Mouse (Mus musculus): ENCODE measurements around the gene Syt15.

The Syt15 gene

GRCm38 (mm10) chr14:34219295-34219694, at the start of gene Syt15:
Gene Syt15 (plus strand): TSS chr14:34219595.
- no peak for DNase-seq (ENCODE audit: low spot score)

- DNase-seq (ENCODE audit: low spot score) = no peak
Observed at GRCm38 (mm10) chr14:34171107-34171506, 48.3 kb upstream of the Syt15 start.

- DNase-seq (ENCODE audit: low spot score) = no peak
Observed at GRCm38 (mm10) chr14:34179351-34179750, 40.0 kb upstream of the Syt15 start.

- no peak for DNase-seq (ENCODE audit: low spot score)
Observed at GRCm38 (mm10) chr14:34183101-34183500, 36.3 kb upstream of the Syt15 start.

- peak; percentile 20 for DNase-seq (ENCODE audit: low spot score)
Observed at GRCm38 (mm10) chr14:34188629-34189028, 30.8 kb upstream of the Syt15 start.

- peak; percentile 29 for DNase-seq (ENCODE audit: low spot score)
Observed at GRCm38 (mm10) chr14:34190361-34190760, 29.0 kb upstream of the Syt15 start.

GRCm38 (mm10) chr14:34193879-34194278, 25.5 kb upstream of the Syt15 start:
- no peak for DNase-seq (ENCODE audit: low spot score)

GRCm38 (mm10) chr14:34195466-34195865, 23.9 kb upstream of the Syt15 start:
- no peak for DNase-seq (ENCODE audit: low spot score)

- no peak for DNase-seq (ENCODE audit: low spot score)
Observed at GRCm38 (mm10) chr14:34196706-34197105, 22.7 kb upstream of the Syt15 start.

- no peak for DNase-seq (ENCODE audit: low spot score)
Observed at GRCm38 (mm10) chr14:34200738-34201230, 18.6 kb upstream of the Syt15 start.

GRCm38 (mm10) chr14:34201231-34202035, 18.0 kb upstream of the Syt15 start, which contains the start of gene Gprin2:
Gene Gprin2 (minus strand): TSS chr14:34201653.
- peak; percentile 20 for DNase-seq (ENCODE audit: low spot score)

GRCm38 (mm10) chr14:34207996-34208395, 11.4 kb upstream of the Syt15 start:
- no peak for DNase-seq (ENCODE audit: low spot score)

GRCm38 (mm10) chr14:34208651-34209050, 10.7 kb upstream of the Syt15 start:
- no peak for DNase-seq (ENCODE audit: low spot score)

- no peak for DNase-seq (ENCODE audit: low spot score)
Observed at GRCm38 (mm10) chr14:34209080-34209479, 10.3 kb upstream of the Syt15 start.

GRCm38 (mm10) chr14:34209942-34210341, 9.5 kb upstream of the Syt15 start:
- no peak for DNase-seq (ENCODE audit: low spot score)

GRCm38 (mm10) chr14:34215451-34216127, 3.8 kb upstream of the Syt15 start:
- DNase-seq (ENCODE audit: low spot score) = no peak

- DNase-seq (ENCODE audit: low spot score) = no peak
Observed at GRCm38 (mm10) chr14:34219786-34220198, 397 bp downstream of the Syt15 start.

- DNase-seq (ENCODE audit: low spot score) = no peak
Observed at GRCm38 (mm10) chr14:34220426-34220825, 1.0 kb downstream of the Syt15 start.

GRCm38 (mm10) chr14:34221416-34222077, 2.2 kb downstream of the Syt15 start:
- no peak for DNase-seq (ENCODE audit: low spot score)

GRCm38 (mm10) chr14:34223362-34223898, 4.0 kb downstream of the Syt15 start:
- DNase-seq (ENCODE audit: low spot score) = no peak

GRCm38 (mm10) chr14:34225986-34226385, 6.6 kb downstream of the Syt15 start:
- no peak for DNase-seq (ENCODE audit: low spot score)

- DNase-seq (ENCODE audit: low spot score) = no peak
Observed at GRCm38 (mm10) chr14:34226566-34226965, 7.2 kb downstream of the Syt15 start.
